Mouse (Mus musculus) activated CD4-positive, CD25-positive, alpha-beta regulatory T cell, adult 4 months (primary cell): ENCODE measurements around the gene Pih1d2. TPM values are rescaled to one million over a fixed set of nuclear protein-coding genes. Genes with fewer than 3 reads are reported as not detected.
"Not testable (repeated sequence)": the region's sequence is repeated elsewhere in the genome, so short reads cannot be mapped to it uniquely, and the experiment has no call there.

Experiments used
- ATAC-seq: one replicate; pipeline ENCODE4 v1.8.0; 2017
- polyA plus RNA-seq, 2 experiments: library from polyadenylated mRNA; unstranded; fragments of 100-300 nt; shearing (Covaris generic); gene quantifications; one replicate each; pipeline ENCODE4 v1.2.1; 2017

Gene Pih1d2
- polyA plus RNA-seq, 2 experiments from 2014 or later = 0.36 to 0.43 TPM

DNA sequence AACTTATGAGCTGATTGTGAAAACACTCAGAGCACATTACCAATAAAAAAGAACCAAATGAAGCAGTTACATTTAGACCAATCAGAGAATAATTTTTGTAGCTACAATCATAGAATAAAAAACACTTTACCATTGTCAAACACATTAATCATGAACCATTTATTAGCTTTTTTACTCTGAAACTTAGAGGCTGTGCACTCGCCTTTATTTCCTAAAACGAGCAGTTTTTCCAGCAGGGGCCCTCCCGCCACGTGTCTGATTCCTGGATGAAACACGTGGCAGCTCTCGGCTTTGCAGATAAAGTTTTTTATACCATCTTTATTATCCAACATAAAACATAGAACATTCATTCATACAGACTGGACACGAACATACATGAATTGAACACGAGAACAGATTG lies 13.8 kb downstream of the Pih1d2 start:
- not testable (repeated sequence) for ATAC-seq

DNA sequence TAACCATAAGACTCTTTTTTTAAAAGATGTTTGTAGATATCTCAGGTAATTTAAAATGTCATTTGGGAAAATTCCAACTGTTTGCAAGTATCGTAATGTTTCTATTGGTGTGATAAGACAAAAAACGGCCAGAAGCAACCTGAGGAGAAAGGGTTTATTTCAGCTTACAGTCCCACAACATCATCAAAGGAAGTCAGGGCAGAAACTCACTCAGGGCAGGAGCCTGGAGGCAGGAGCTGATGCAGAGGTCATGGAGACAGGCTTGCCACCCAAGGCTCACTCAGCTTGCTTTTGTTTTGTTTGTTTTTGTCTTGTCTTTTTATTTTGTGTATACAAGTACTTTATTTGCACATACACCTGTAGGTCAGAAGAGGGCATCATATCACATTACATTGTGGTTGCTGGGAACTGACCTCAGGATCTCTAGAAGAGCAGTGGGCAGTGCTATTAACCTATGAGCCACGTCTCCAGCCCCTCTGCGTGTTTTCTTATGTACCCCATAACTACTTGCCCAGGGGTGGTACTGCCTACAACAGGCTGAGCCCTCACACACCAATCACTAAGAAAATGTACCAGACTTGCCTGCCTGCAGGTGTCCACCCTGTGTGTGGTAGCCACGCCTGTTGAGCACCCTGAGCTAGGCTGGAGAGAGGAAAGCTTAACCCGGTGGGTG lies 15.0 kb downstream of the Pih1d2 start:
- no peak for ATAC-seq

DNA sequence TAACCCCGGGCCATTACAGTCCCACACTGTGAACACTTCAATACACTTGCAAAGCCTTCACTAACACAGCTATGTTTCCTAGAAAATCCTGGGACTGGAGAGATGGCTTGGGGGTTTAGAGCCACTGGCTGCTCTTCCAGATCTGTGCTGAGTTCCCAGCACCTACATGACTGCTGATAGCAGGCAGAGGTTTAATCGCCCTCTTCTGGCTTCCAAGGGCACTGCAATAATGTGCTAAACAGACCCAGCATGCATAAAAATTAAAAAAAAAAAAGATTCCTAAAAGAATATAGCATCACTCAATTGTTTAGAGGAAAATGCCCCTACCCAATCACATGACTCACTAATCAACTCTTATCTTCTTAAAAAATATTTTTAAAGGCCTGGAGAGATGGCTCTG lies 15.9 kb downstream of the Pih1d2 start:
- ATAC-seq = no peak

DNA sequence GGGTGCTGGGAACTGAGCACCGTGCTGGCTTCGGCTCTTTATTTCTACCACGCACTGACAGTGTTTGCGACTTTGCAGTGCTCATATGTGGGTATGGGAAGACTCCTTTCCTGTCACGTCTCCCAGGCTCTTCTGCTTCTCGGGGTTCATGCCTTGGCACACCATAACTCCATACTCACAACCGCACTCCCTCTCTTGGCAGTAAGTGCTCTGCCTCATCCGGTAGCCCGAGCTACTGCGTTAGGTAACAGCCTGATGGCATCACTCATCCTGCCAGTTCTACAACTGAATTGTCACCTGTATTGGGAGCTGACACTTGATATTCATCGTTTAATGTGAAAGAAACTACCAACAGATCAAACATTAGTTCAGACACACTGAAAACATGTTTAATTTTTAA lies 17.1 kb downstream of the Pih1d2 start:
- ATAC-seq = no peak

DNA sequence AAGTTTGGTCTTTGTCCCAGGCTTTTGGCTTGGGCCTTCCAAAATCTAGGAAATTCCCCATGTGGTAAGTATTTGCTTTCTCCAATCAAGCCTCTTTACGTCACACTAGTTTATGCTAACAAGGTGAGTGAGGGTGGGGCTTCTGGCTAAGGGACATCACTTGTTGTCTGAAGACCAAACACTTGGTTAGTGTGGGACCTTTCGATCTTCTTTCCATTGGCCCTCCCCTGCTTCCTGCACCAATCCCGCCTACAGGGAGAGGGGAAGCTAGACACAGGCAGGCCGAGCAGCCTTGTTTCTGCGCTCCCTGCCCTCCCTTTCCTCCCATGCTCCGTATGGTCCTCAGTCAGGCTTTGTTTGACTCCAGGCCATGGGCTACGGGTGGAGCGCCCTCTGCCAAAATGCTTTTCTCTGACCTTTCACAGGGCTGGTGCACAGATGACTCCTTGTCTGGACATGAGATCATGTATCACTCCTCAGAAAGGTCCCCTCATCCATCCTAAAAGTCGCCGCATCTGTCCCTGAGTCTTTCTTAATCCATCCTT lies 29.8 kb downstream of the Pih1d2 start:
- ATAC-seq = no peak

DNA sequence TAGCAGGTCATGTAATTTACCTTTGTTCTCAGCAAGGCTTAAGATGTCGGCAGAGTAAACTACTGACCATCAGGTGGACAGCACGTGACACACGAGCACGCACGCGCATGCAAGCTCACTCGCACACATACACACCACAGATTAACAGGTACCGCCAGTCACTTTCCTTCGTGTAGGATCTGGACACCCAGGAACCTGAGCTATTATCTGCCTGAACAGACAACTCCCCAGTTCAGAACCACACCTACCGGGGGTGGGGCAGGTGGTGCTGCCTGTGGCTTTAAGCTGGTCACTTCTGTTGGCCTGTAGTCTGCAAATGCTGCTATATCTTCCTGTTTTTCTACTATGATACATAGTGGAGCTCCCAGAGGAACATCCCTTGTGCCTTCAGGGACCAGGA lies 33.4 kb downstream of the Pih1d2 start:
- no peak for ATAC-seq

DNA sequence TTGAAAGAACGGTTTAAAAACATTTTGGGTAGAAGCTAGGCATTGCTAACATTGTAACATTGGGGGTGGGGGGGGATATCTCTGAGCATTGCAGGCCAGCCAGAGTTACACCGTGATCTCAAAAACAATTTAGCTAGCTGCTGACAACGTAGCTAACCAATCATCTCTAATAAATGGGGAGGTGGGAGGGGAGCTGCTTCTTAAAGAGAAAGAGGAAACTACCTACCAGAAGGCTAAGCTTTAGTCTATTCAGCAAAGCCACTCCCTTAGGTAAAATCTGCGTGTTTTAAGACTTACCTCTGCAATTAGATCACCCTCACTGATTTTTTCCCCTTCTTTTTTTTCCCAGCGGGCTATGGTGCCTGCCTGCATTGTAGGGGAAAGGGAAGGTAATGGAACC lies 41.3 kb downstream of the Pih1d2 start:
- no peak for ATAC-seq

DNA sequence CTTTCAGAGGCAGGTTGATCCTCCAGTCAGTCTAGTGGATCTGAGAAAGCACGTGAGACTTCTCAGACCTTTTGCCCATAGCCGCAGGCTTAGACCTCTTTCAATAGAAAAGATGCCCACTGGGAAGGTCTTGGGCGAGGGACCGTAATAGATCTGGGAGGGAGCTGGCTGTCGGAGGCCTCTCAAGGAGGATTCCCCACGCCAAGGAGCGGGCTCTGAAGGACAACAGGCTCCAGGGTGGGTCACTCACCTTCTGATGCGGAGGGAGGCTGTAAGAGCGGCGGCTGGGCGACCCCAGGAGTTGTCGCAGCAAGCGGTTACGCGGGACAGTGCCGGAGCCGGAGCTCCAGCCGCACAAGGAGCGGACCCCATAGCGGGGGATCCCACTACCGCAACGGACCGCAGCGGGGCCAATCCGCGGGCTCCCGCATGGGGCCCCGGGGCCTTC lies 41.8 kb downstream of the Pih1d2 start:
- ATAC-seq = no peak

DNA sequence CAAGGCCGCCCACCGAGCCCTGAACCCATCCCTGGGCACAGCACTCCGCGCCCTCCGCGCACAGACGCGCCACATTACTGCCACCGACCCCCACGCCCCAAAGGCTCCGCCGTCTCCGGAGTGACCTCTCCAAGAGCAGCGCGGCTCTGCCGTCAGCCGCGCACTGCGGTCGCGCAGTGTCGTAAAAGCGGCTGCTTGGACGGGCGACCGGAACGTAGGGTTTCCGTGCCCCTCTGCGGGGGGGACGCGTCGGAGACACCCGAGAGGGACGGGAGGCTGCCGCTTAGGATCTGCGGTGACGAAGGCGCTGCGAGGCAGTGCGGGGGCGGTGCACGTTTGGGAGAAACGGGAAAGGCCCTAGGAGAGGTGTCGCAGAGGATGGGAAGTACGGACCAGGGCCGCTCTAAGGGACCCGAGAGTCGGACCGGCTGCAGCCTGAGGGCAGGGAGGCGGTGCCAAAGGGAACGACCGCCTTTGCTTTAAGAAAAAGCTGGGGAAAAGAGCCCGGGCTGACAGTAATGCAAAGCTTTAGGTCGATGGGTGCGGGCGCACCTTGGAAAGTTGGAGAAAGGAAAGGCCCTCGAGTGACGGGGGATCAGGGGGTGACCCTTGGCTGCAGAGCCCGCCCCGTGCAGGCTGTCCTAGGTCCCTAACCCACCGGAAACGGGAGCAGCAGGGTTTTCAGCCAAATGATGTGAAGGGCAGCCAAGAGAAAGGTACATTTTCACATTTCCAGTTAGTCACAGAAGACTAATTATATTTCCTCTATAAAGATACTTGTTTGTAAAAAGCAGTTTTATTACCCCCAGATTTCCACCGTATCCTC lies 42.5 kb downstream of the Pih1d2 start, which contains the start of gene Dlat:
Dlat (minus strand) TSS at position 389 of the 826 bp plus-strand sequence.
- ATAC-seq = peak; percentile 85

DNA sequence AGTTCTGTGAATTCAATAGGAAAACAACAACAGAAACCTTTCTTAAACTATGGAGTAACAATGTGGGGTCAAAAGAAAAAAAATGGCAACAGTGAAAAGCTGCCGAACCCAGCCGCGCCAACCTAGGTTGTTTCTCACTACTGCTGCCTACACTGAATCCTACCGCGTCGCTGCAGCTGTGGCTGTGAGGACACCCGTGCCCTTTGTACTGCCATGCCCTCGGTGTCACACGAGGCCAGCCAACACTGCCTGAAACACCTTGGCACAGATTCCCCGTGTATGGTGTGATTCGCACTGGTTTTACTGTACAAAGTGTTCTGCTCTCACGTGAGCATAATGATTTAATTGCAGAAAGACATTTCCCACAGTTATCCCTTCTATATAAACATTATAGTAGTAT lies 43.3 kb downstream of the Pih1d2 start:
- ATAC-seq = no peak

DNA sequence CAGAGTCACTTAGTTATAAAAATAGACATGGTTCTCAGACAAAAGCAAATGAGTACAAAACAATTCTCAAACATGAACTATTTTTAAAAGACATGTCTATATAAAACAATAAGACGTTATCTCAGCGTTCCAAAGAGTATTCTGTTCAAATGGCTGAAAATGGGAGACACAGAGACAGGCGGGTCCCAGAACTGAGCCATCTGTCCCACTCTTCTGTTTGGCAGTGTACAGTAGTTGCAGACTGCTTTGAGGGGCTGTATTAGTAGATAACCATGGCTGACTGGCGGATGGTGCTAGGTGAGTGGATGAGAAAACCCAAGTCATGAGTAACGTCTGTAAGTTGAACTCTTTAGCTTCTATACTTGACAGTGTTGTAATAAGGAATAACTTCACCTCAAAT lies 47.7 kb downstream of the Pih1d2 start:
- ATAC-seq = no peak

DNA sequence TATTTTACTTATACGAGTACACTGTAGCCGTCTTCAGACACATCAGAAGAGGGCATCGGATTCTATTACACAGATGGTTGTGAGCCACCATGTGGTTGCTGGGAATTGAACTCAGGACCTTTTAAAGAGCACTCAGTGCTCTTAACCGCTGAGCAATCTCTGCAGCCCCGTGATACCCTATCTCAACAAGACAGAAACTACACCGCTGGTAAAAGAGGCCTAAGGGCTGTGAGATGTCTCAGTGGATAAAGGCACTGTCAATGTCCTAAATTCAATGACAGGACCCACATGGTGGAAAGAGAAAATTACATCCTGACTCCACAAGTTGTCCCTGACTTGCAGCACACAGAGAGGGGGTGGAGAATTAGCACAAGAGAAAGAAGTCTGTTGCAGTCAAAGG lies 49.3 kb downstream of the Pih1d2 start:
- ATAC-seq = no peak

DNA sequence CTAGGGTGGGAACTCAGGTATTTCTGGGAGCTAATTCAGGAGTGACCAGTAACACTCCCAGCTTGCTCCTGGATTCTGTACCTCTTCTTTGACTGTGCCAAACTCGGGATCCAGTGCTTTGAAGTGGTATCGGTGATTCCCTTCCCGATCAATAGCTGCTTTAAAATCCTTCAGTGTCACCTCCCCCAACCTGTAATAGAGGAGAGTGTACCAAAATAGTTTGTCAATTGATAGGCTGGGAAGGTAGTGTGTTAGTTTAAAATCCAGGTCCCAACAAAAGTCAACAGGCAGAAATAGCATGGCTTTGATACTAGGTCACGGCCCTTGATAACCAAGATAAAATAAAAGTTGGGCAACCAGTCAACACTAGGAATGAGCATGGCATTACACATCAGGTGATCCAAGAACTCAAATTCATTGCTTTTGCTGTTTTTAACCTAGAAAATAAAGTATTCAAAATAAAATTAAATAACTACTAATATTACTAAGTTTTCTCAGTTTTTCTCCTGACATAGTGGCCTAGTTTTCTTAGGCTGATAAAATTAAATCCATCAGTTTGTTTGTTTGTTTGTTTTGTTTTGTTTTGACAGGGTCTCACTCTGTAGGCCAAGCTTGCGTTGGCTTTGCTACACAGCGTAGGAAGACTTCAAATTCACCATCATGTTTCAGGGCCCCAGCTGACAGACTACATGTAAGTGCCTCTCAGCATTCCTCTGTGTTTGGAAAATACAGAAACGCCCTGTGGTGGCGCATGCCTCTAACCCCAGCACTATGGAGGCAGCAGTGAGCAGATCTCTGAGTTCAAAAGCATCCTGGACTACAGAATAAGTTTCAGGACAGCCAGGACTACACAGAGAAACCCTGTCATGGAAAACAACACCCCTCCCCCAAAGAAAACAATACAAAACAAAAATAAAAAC lies 50.7 kb downstream of the Pih1d2 start:
- no peak for ATAC-seq

DNA sequence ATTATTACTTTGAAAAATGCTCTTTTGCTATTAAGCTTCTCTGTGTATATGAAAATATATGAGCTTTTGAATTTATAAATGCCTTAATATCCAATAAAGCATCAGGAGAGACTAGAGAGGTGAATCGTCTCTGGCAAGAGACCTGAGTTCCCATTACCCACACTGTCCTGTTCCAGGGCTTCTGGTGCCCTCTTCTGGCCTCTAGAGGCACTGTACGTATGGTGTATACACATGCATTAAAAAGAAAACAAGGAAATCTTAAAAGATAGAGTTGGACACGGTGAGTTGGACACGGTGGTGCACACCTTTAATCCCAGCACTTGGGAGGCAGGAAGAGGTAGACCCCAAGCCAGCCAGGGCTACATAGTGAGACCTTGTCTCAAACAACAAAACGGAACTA lies 53.6 kb downstream of the Pih1d2 start:
- peak; percentile 72 for ATAC-seq

Other genes with a start within 250 kb of the Pih1d2 start
- under 1 TPM in 1 of 2 experiments, not detected in 1; 0.20 TPM for gene Plet1, start 122.8 kb upstream of the Pih1d2 start, polyA plus RNA-seq
- gene Pts, start 88.6 kb upstream of the Pih1d2 start, polyA plus RNA-seq = 100 to 1,000 TPM; 117 to 121 TPM
- gene Il18, start 62.5 kb upstream of the Pih1d2 start, polyA plus RNA-seq = 1 to 10 TPM; 3.4 to 3.9 TPM
- under 1 TPM; 0.45 to 0.56 TPM for gene Bco2, start 62.1 kb upstream of the Pih1d2 start, polyA plus RNA-seq
- gene Tex12, start 56.0 kb upstream of the Pih1d2 start, polyA plus RNA-seq = not detected
- gene Sdhd, start 13.5 kb upstream of the Pih1d2 start, polyA plus RNA-seq = 100 to 1,000 TPM; 176 to 199 TPM
- 100 to 1,000 TPM; 118 to 128 TPM for gene Timm8b, start 13.4 kb upstream of the Pih1d2 start, polyA plus RNA-seq
- gene Nkapd1, start 143 bp downstream of the Pih1d2 start, polyA plus RNA-seq = 10 to 100 TPM; 19.5 to 27.7 TPM
- gene Dlat, start 42.5 kb downstream of the Pih1d2 start, polyA plus RNA-seq = 10 to 100 TPM; 15.8 to 18.2 TPM
- gene Dixdc1, start 122.2 kb downstream of the Pih1d2 start, polyA plus RNA-seq = under 1 TPM in 1 of 2 experiments, not detected in 1; 0.60 TPM
- gene 2310030G06Rik, start 129.2 kb downstream of the Pih1d2 start, polyA plus RNA-seq = not detected
- 1 to 10 TPM; 3.7 to 4.5 TPM for gene Cryab, start 134.0 kb downstream of the Pih1d2 start, polyA plus RNA-seq
- 1 to 10 TPM in 1 of 2 experiments, not detected in 1; 1.3 TPM for gene Hspb2, start 135.0 kb downstream of the Pih1d2 start, polyA plus RNA-seq
- gene Fdxacb1, start 150.9 kb downstream of the Pih1d2 start, polyA plus RNA-seq = 1 to 10 TPM; 6.5 to 7.5 TPM
- gene Alg9, start 157.7 kb downstream of the Pih1d2 start, polyA plus RNA-seq = 1 to 10 TPM; 7.4 to 7.9 TPM
- gene 1110032A03Rik, start 158.2 kb downstream of the Pih1d2 start, polyA plus RNA-seq = 10 to 100 TPM; 14.1 to 16.4 TPM
- 10 to 100 TPM; 59.3 to 72.1 TPM for gene Ppp2r1b, start 228.0 kb downstream of the Pih1d2 start, polyA plus RNA-seq